Mouse (Mus musculus) forebrain, embryonic 10.5 days (tissue): ENCODE data around the gene Ss18l2. TPM values are rescaled to one million over a fixed set of nuclear protein-coding genes. Genes with fewer than 3 reads are reported as not detected.

ENCODE experiments used
- DNase-seq: peaks from one replicate; pipeline ENCODE4 v3.0.0-alpha.2; 2017; ENCODE audit warnings: low spot score; ENCODE audit errors: extremely low spot score
- H3K27ac ChIP-seq: fragments of 300-500 bp; sonication (generic); 2 replicates; pipeline ENCODE4 v1.5.1; 2016; ENCODE audit warnings: mild to moderate bottlenecking
- H3K27me3 ChIP-seq: fragments of 300-500 bp; sonication (generic); 2 replicates; pipeline ENCODE4 v1.6.1; 2016; ENCODE audit warnings: mild to moderate bottlenecking; ENCODE audit not compliant: poor library complexity, severe bottlenecking
- H3K36me3 ChIP-seq: fragments of 300-500 bp; sonication (generic); replicated peaks from 2 replicates; pipeline ENCODE4 v1.6.1; 2016; ENCODE audit warnings: mild to moderate bottlenecking, moderate library complexity
- H3K4me1 ChIP-seq: fragments of 300-500 bp; sonication (generic); 2 replicates; pipeline ENCODE4 v1.6.1; 2016
- H3K4me3 ChIP-seq: fragments of 300-500 bp; sonication (generic); 2 replicates; pipeline ENCODE4 v1.5.1; 2016; ENCODE audit warnings: mild to moderate bottlenecking, moderate library complexity
- H3K9me3 ChIP-seq: fragments of 300-500 bp; sonication (generic); 2 replicates; pipeline ENCODE4 v1.6.1; 2016; ENCODE audit warnings: mild to moderate bottlenecking, moderate library complexity
- WGBS: fragments of 180-500 bp; shearing (Covaris S2); methylation state at CpG from one replicate; pipeline ENCODE4 v1.1.7; 2016; 5-methylcytosine and 5-hydroxymethylcytosine counted together
- polyA plus RNA-seq: library from polyadenylated mRNA; unstranded; fragments of >200 nt; fragmentation: Nextera tagmentation; extraction: Ambion mirVana; gene quantifications from 2 replicates; pipeline ENCODE4 v1.2.1, GENCODE M21; 2016

The Ss18l2 gene
- polyA plus RNA-seq = 85.3 and 87.5 TPM in 2 replicates

DNA sequence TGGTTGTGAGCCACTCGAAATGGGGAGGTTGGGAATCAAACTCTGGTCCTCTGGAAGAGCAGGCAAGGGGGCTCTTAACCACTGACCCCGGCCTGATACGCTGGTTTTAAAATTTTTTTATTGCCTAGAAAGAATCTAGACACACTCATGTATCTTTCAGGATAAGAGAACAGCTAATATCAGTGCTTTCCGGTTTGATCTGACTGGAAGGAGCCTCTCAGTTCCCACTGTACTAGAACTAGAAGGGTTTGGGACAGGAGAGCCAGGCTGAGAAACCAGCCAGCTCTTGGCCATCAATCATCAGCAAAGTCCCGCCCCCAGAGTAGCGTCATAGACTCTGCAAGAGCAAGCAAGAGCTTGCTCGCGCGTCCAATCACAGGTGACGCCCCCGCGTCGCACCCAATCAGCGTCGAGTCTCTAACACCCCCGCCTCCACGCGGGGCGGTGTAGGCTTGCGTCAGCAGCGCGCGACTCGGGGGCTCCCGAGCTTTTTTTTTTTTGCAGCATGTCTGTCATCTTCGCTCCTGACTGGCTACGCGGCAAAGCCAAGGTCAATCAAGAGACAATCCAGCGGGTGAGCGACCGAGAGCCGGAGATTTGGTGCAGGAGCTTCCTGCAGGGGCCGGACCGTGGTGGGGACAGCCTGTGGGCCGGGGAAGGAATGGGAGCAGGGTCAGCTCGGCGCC, at the start of gene Ss18l2:
Gene Ss18l2, plus strand, starts transcription at position 432 of the 686 bp plus-strand sequence.
- H3K9me3 ChIP-seq = no peaks in the 10 kb centered on the region
- H3K36me3 ChIP-seq = peaks cover 17% of the 10 kb centered on the region
- WGBS = 4% methylated on average over 37 of the region's 37 CpGs
- H3K27ac ChIP-seq = peak within 1 kb of the TSS; percentile 90
- no peaks in the 10 kb centered on the region for H3K27me3 ChIP-seq
- peak; percentile 98 for DNase-seq
- H3K4me3 ChIP-seq = peak within 1 kb of the TSS; percentile 94
- H3K4me1 ChIP-seq = peaks cover 32% of the 10 kb centered on the region

DNA sequence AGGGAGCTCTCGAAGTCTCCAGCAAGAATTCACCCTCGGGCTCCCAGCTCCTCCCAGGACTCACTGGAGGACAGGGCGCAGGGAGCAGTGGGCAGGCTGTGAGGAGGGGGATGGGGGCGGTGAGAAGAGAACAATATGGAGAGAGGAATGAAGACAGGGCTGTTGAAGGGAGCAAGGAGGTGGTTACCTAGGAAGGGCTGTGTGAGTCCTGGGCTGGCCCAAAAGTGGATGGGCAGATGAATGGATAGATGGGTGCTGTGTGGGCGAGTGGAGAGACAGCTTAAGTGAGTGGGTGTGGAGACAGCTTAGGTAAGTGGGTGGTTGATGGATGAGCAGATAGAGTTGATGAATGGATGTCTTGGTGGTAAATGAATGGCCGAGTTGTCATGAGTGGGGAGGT, 46.7 kb upstream of the Ss18l2 start:
- Histone ChIP-seq H3K36me3 (no peaks in the 10 kb centered on the region), H3K9me3 (no peaks in the 10 kb centered on the region), H3K27me3 (peaks cover 30% of the 10 kb centered on the region), H3K4me3 (no peak overlapping the region), H3K4me1 (0 out of 2 replicates have a peak, but pooled peaks cover 3% of the 10 kb centered on the region), H3K27ac (no peak overlapping the region)
- WGBS = 81% methylated on average over 6 of the region's 6 CpGs
- no peak for DNase-seq

- no peaks in the 10 kb centered on the region for H3K9me3 ChIP-seq
- no peaks in the 10 kb centered on the region for H3K36me3 ChIP-seq
- no peak overlapping the region for H3K27ac ChIP-seq
- peaks cover 36% of the 10 kb centered on the region for H3K27me3 ChIP-seq
- H3K4me3 ChIP-seq = no peak overlapping the region
- no peak for DNase-seq
- 88% methylated on average over 5 of the region's 5 CpGs for WGBS
- peaks cover 5% of the 10 kb centered on the region for H3K4me1 ChIP-seq
These were observed 46.0 kb upstream of the Ss18l2 start for GRCm38 (mm10) chr9:121664104-121664503.

GRCm38 (mm10) chr9:121666957-121667630, 43.0 kb upstream of the Ss18l2 start:
- no peak for DNase-seq
- H3K27ac ChIP-seq = peak overlapping the region; percentile 15; the same call in 1 of the 2 replicates
- 77% methylated on average over 16 of the region's 16 CpGs for WGBS
- no peaks in the 10 kb centered on the region for H3K9me3 ChIP-seq
- H3K4me1 ChIP-seq = peaks cover 28% of the 10 kb centered on the region
- no peaks in the 10 kb centered on the region for H3K36me3 ChIP-seq
- H3K4me3 ChIP-seq = no peak overlapping the region
- H3K27me3 ChIP-seq = peaks cover 58% of the 10 kb centered on the region

GRCm38 (mm10) chr9:121667822-121668221, 42.3 kb upstream of the Ss18l2 start:
- no peak for DNase-seq
- WGBS = 82% methylated on average over 11 of the region's 11 CpGs

DNA sequence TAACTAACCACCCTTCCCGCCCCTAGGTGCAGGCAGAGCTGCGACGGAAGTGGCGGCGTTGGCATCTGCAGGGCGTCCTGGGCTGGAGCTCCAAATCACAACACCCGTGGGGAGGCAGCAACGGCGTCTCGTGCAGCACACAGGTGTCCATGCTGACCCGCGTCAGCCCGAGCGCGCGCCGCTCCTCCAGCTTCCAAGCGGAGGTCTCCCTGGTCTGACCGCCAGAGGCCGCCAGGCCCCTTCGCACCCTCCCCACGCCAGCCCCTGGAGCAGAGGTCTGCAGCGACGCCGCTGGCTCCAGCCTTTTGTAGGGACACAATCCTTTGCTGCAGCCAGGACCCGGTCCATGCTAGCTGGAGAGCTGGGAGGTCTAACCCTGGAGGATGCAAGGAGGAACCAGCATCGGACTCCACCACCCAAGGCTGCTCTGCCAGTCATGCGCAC, 40.8 kb upstream of the Ss18l2 start:
- Histone ChIP-seq H3K27ac (peak overlapping the region; percentile 63), H3K4me1 (peaks cover 32% of the 10 kb centered on the region), H3K27me3 (peaks cover 57% of the 10 kb centered on the region), H3K36me3 (no peaks in the 10 kb centered on the region), H3K4me3 (peak overlapping the region; percentile 48), H3K9me3 (no peaks in the 10 kb centered on the region)
- 1% methylated on average over 28 of the region's 28 CpGs for WGBS
- DNase-seq = peak; percentile 77

More at GRCm38 (mm10) chr9:121667822-121668221, 42.3 kb upstream of the Ss18l2 start:
- no peaks in the 10 kb centered on the region for H3K36me3 ChIP-seq
- H3K4me1 ChIP-seq = peaks cover 32% of the 10 kb centered on the region
- H3K9me3 ChIP-seq = no peaks in the 10 kb centered on the region
- no peak overlapping the region for H3K4me3 ChIP-seq
- H3K27me3 ChIP-seq = peaks cover 58% of the 10 kb centered on the region
- no peak overlapping the region for H3K27ac ChIP-seq

DNA sequence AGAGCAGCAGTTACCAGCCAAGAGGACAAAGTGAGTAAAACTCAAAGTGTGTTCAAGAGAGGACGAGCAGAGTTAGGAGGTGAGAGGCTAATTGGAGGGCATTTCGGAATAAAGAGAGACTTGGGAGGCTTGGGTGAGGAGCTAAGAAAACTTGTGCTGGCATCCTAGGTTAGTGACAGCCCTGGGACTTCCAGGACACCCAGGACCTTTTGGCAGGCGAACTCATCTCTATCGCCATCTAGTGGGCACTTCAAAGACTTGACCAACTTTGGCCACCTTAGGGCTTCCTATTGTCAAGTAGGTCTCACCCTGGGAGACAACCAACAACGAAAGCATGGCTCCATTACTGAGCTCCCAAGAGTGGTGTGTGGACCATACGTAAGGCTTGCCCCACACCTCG, 38.8 kb upstream of the Ss18l2 start:
- Histone ChIP-seq H3K27ac (no peak overlapping the region), H3K27me3 (peaks cover 49% of the 10 kb centered on the region), H3K4me1 (peaks cover 28% of the 10 kb centered on the region), H3K36me3 (no peaks in the 10 kb centered on the region), H3K9me3 (no peaks in the 10 kb centered on the region), H3K4me3 (no peak overlapping the region)
- 16% methylated on average over 7 of the region's 7 CpGs for WGBS
- peak; percentile 61 for DNase-seq

- DNase-seq = no peak
- H3K9me3 ChIP-seq = no peaks in the 10 kb centered on the region
- no peaks in the 10 kb centered on the region for H3K36me3 ChIP-seq
- H3K4me1 ChIP-seq = peaks cover 28% of the 10 kb centered on the region
- no peak overlapping the region for H3K27ac ChIP-seq
- H3K27me3 ChIP-seq = peaks cover 40% of the 10 kb centered on the region
- WGBS = 71% methylated on average over 5 of the region's 5 CpGs
- no peak overlapping the region for H3K4me3 ChIP-seq
These were observed 37.8 kb upstream of the Ss18l2 start for GRCm38 (mm10) chr9:121672311-121672710.

- peaks cover 28% of the 10 kb centered on the region for H3K4me1 ChIP-seq
- WGBS = 83% methylated on average over 5 of the region's 5 CpGs
- H3K9me3 ChIP-seq = no peaks in the 10 kb centered on the region
- no peak overlapping the region for H3K27ac ChIP-seq
- no peak overlapping the region for H3K4me3 ChIP-seq
- H3K27me3 ChIP-seq = peaks cover 26% of the 10 kb centered on the region
- no peaks in the 10 kb centered on the region for H3K36me3 ChIP-seq
- DNase-seq = no peak
These were observed 36.4 kb upstream of the Ss18l2 start for GRCm38 (mm10) chr9:121673716-121674115.

- Histone ChIP-seq H3K27ac (no peak overlapping the region), H3K27me3 (peaks cover 13% of the 10 kb centered on the region), H3K36me3 (no peaks in the 10 kb centered on the region), H3K9me3 (no peaks in the 10 kb centered on the region), H3K4me3 (no peak overlapping the region), H3K4me1 (peaks cover 18% of the 10 kb centered on the region)
- no peak for DNase-seq
- 88% methylated on average over 9 of the region's 9 CpGs for WGBS
These were observed 35.1 kb upstream of the Ss18l2 start for GRCm38 (mm10) chr9:121675011-121675410.

DNA sequence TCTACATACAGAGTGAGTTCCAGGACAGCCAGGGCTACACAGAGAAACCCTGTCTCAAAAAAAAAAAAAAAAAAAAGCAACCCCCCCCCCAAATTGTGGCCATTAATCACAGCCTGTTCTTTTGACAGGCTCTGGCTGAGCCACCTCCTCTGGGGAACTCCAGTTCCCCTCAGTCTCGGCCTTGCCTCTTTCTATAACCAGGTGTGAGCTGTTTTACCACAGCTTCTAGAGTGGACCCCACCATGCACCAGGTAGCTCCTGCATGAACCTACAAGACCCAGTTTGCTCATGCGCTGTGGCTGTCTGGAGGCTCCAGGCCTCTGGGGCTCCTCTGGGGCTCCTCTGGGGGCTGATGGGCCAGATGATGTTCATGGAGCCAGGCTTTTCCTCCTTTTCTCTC, 34.6 kb upstream of the Ss18l2 start:
- H3K36me3 ChIP-seq = no peaks in the 10 kb centered on the region
- no peak overlapping the region for H3K27ac ChIP-seq
- no peak for DNase-seq
- WGBS = 87% methylated on average over 2 of the region's 2 CpGs
- no peak overlapping the region for H3K4me3 ChIP-seq
- peaks cover 12% of the 10 kb centered on the region for H3K4me1 ChIP-seq
- H3K9me3 ChIP-seq = no peaks in the 10 kb centered on the region
- peaks cover 7% of the 10 kb centered on the region for H3K27me3 ChIP-seq

DNA sequence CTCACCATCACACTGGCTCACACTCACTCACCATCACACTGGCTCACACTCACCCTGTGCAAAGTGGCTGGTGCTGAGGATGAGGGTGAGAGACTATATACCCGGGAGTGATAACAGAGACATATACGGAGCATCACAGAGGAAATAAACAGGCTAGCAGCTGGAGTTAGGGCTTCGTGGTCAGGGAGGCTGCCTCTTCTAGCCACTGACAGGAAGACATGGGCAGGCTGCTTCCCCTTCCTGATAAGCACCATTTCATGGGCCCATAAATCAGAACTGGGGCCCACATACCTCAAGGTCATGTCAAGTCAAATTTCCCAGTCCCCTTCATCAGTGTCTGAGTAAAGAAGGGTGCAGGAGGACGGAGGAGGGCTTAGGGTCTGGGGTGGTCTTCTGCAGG, 33.1 kb upstream of the Ss18l2 start:
- Histone ChIP-seq H3K4me3 (no peak overlapping the region), H3K27ac (no peak overlapping the region), H3K36me3 (peaks cover 4% of the 10 kb centered on the region; the same call in 1 of the 2 replicates), H3K4me1 (peaks cover 4% of the 10 kb centered on the region), H3K27me3 (no peaks in the 10 kb centered on the region), H3K9me3 (no peaks in the 10 kb centered on the region)
- WGBS = 87% methylated on average over 4 of the region's 4 CpGs
- DNase-seq = no peak

DNA sequence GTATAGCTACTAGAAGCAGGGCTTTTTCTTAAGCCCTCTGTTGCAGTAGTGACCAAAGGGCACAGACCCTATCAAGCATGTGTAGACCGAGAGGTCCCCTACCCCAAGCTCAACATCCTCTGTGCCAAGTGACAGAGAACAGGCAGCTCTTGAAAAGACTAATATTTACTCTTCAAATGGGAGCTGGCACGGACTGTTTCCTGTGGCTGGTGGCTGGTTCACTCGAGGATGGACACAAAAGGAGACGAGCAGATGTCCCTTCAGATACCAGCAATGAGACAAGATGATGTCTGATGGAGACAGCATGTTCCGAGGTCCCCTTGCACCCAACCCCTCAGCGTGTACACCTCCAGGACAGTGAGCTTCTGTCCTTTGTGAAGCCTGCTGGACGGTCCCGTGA, 32.7 kb upstream of the Ss18l2 start:
- Histone ChIP-seq H3K4me3 (no peak overlapping the region), H3K4me1 (peaks cover under 1% of the 10 kb centered on the region; the same call in 1 of the 2 replicates), H3K36me3 (peaks cover 8% of the 10 kb centered on the region), H3K27me3 (no peaks in the 10 kb centered on the region), H3K9me3 (no peaks in the 10 kb centered on the region), H3K27ac (no peak overlapping the region)
- no peak for DNase-seq
- WGBS = 84% methylated on average over 8 of the region's 8 CpGs
